Mouse (Mus musculus) kidney, postnatal 25 days (tissue): ENCODE results near the gene Oxct1.

ENCODE experiments used
- DNase-seq, 2 experiments: peaks; one replicate each; pipeline ENCODE4 v3.0.0; 2021; ENCODE audit warnings: mixed read lengths in 2 of 2

Oxct1 gene

GRCm38 (mm10) chr15:4138524-4138923 is 112.3 kb downstream of the Oxct1 start:
- no peak for DNase-seq

- no peak for DNase-seq
These were observed 113.3 kb downstream of the Oxct1 start for GRCm38 (mm10) chr15:4139516-4139915.

GRCm38 (mm10) chr15:4145352-4145751 is 119.2 kb downstream of the Oxct1 start:
- DNase-seq, result no peak

GRCm38 (mm10) chr15:4147700-4148099 is 121.5 kb downstream of the Oxct1 start:
- no peak for DNase-seq

- DNase-seq, result no peak
These were observed 122.6 kb downstream of the Oxct1 start for GRCm38 (mm10) chr15:4148649-4149389.

- DNase-seq, result no peak
These were observed 128.5 kb downstream of the Oxct1 start for GRCm38 (mm10) chr15:4154646-4155045.

- no peak for DNase-seq
These were observed 141.8 kb downstream of the Oxct1 start for GRCm38 (mm10) chr15:4167946-4168345.

- DNase-seq, result no peak
These were observed 145.4 kb downstream of the Oxct1 start for GRCm38 (mm10) chr15:4171600-4171999.

- no peak for DNase-seq
These were observed 171.7 kb downstream of the Oxct1 start for GRCm38 (mm10) chr15:4197913-4198312.
